Mouse (Mus musculus): Measurements from ENCODE around the gene Tnr.

GRCm38 (mm10) chr1:159869619-159870441 is 346.3 kb downstream of the Tnr start:
- no peak for TF ChIP-seq CTCF (IDR thresholded peaks at IDR 0.05; ENCODE audit: low read depth, low read length)
- no peak for TF ChIP-seq POLR2A (IDR thresholded peaks at IDR 0.05; ENCODE audit: extremely low read depth, insufficient read depth, low read length)

Measured in liver, adult 2 months (tissue).